Mouse (Mus musculus) kidney, embryonic 16.5 days (tissue): ENCODE measurements around the gene Gm49510. TPM values are rescaled to one million over a fixed set of nuclear protein-coding genes. Genes with fewer than 3 reads are reported as not detected.

Experiments
- ATAC-seq: fragments of 200-750 bp; cut with Nextera tagmentation; 2 replicates; pipeline ENCODE4 v1.8.0; 2017; ENCODE audit warnings: moderate TSS enrichment; ENCODE audit not compliant: low FRiP score, low TSS enrichment
- H3K27ac ChIP-seq: fragments of 300-500 bp; sonication (generic); 2 replicates; pipeline ENCODE4 v1.5.1; 2014; ENCODE audit warnings: low read length
- H3K27me3 ChIP-seq: fragments of 300-500 bp; sonication (generic); 2 replicates; pipeline ENCODE4 v1.6.1; 2014; ENCODE audit warnings: low read length, control low read depth, mixed read lengths; ENCODE audit not compliant: insufficient read depth
- H3K36me3 ChIP-seq: fragments of 300-500 bp; sonication (generic); 2 replicates; pipeline ENCODE4 v1.6.1; 2014; ENCODE audit warnings: low read length, control low read depth, mixed read lengths; ENCODE audit not compliant: insufficient read depth
- H3K4me1 ChIP-seq: fragments of 300-500 bp; sonication (generic); 2 replicates; pipeline ENCODE4 v1.6.1; 2014; ENCODE audit warnings: low read length, control low read depth, mixed read lengths; ENCODE audit not compliant: insufficient read depth
- H3K4me2 ChIP-seq: fragments of 300-500 bp; sonication (generic); replicated peaks from 2 replicates; pipeline ENCODE4 v1.6.1; 2014; ENCODE audit warnings: low read depth, low read length
- H3K4me3 ChIP-seq: fragments of 300-500 bp; sonication (generic); 2 replicates; pipeline ENCODE4 v1.5.1; 2014; ENCODE audit warnings: mild to moderate bottlenecking, low read length
- H3K9ac ChIP-seq: fragments of 300-500 bp; sonication (generic); replicated peaks from 2 replicates; pipeline ENCODE4 v1.6.1; 2014; ENCODE audit warnings: low read length
- H3K9me3 ChIP-seq: fragments of 300-500 bp; sonication (generic); 2 replicates; pipeline ENCODE4 v1.6.1; 2016; ENCODE audit warnings: low read length, control low read depth
- WGBS: fragments of 180-500 bp; shearing (Covaris S2); extraction: QIAGEN DNeasy Blood & Tissue Kit; methylation state at CpG from one replicate; pipeline ENCODE4 v1.1.7; 2014; 5-methylcytosine and 5-hydroxymethylcytosine counted together
- polyA plus RNA-seq: library from polyadenylated mRNA; unstranded; fragments of >200 nt; fragmentation: Nextera tagmentation; extraction: Ambion mirVana; gene quantifications from 2 replicates; pipeline ENCODE4 v1.2.1, GENCODE M21; 2015

Gm49510 gene
- polyA plus RNA-seq, 1 experiment from 2014 or later = 0.70 TPM

- Histone ChIP-seq H3K4me3 (no peak overlapping the region), H3K4me2 (no peak overlapping the region), H3K27ac (no peak overlapping the region), H3K36me3 (peaks cover 41% of the 10 kb centered on the region), H3K4me1 (peaks cover 26% of the 10 kb centered on the region), H3K27me3 (no peaks in the 10 kb centered on the region), H3K9ac (no peak overlapping the region), H3K9me3 (no peaks in the 10 kb centered on the region)
- WGBS = 30% methylated on average over 9 of the region's 9 CpGs
- ATAC-seq = no peak
These were observed 12.6 kb downstream of the Gm49510 start for GRCm38 (mm10) chr15:78912040-78912439.

DNA sequence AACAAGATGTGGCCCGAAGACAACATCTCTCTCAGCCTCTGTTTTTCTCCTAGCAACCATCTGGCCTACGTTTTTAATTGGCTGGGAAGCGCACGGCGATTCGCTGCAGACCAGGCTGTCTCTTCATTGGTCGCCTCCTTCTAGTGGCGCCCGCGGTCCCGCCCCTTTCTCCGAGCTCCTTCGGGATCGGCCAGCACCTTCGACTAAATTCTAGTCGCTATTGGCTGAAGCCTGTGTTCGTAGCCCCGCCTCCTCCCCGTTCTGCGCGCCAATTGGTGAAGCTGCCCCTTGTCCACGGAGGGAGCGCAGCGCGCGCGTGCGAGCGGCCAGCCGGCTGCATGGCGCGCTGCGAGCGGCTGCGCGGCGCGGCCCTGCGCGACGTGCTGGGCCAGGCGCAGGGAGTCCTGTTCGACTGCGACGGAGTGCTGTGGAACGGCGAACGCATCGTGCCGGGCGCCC, 14.2 kb downstream of the Gm49510 start, which contains the start of gene Pdxp:
Gene Pdxp, plus strand, starts transcription at position 288 of the 459 bp plus-strand sequence.
- Histone ChIP-seq H3K27ac (peak within 1 kb of the TSS; percentile 77), H3K9me3 (no peaks in the 10 kb centered on the region), H3K27me3 (no peaks in the 10 kb centered on the region), H3K36me3 (peaks cover 31% of the 10 kb centered on the region), H3K4me2 (peak within 1 kb of the TSS; percentile 92), H3K4me3 (peak within 1 kb of the TSS; percentile 72), H3K9ac (peak within 1 kb of the TSS; percentile 77), H3K4me1 (peaks cover 26% of the 10 kb centered on the region)
- peak; percentile 92 for ATAC-seq
- under 1% methylated on average over 38 of the region's 51 CpGs for WGBS

- H3K36me3 ChIP-seq = peaks cover 28% of the 10 kb centered on the region
- H3K27ac ChIP-seq = peak overlapping the region; percentile 77
- peak overlapping the region; percentile 92 for H3K4me2 ChIP-seq
- under 1% methylated on average over 74 of the region's 87 CpGs for WGBS
- H3K4me3 ChIP-seq = peak overlapping the region; percentile 72
- peaks cover 26% of the 10 kb centered on the region for H3K4me1 ChIP-seq
- no peaks in the 10 kb centered on the region for H3K27me3 ChIP-seq
- peak overlapping the region; percentile 77 for H3K9ac ChIP-seq
- ATAC-seq = peak; percentile 70
- no peaks in the 10 kb centered on the region for H3K9me3 ChIP-seq
These were observed 14.8 kb downstream of the Gm49510 start for GRCm38 (mm10) chr15:78914091-78914822.

DNA sequence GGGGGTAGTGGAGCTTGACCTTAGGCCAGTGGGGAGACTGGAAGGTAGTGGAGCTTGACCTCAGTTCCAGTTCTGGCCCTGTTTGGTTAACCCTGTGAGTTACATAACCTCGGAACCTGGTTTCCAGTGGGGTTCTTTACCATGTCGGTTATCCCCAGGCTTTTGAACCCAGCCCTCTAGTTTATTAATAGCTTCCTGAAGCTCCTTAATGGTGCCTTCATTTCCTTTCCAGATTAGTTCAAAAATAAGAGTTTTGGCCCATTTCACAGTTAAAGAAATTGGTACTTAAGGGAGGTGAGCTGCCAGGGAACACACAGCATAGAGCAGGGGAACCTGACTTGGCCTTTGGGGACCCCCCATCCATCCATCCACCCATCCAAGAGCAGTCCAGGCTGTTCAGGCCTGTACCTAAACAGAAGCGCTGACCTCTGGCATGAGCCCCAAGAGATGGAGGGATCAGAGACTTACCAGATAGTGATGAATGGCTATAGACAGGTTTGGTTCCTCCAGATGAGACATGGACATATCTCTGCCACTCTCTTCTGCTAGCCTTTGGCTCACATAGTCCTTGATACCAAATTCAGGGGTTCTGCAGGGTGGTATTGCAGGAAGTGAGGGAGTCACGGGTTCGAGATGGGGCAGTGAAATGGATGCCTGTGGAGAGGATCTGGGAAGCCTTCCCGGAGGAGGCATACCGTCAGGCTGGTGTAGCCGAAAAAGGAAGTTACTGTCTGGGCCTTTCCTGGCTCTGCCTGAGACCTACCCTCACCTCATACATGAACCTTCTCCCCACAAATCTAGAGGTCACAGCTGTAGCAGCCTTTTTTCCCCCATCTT, 15.6 kb downstream of the Gm49510 start:
- whole genome bisulfite sequencing = 47% methylated on average over 8 of the region's 8 CpGs
- peak overlapping the region; percentile 92 for H3K4me2 ChIP-seq

GRCm38 (mm10) chr15:78915660-78916017, 16.2 kb downstream of the Gm49510 start:
- no peak for ATAC-seq
- peak overlapping the region; percentile 72 for H3K4me3 ChIP-seq
- 4% methylated on average over 8 of the region's 8 CpGs for WGBS

More for the DNA sequence above, 15.6 kb downstream of the Gm49510 start:
- Histone ChIP-seq H3K36me3 (peaks cover 26% of the 10 kb centered on the region), H3K9me3 (no peaks in the 10 kb centered on the region), H3K27me3 (no peaks in the 10 kb centered on the region), H3K4me3 (peak overlapping the region; percentile 72), H3K27ac (no peak overlapping the region), H3K4me1 (peaks cover 26% of the 10 kb centered on the region), H3K9ac (peak overlapping the region; percentile 77)
- no peak for ATAC-seq

GRCm38 (mm10) chr15:78916052-78916826, 16.8 kb downstream of the Gm49510 start:
- Histone ChIP-seq H3K4me3 (peak overlapping the region; percentile 72), H3K27ac (no peak overlapping the region), H3K4me2 (peak overlapping the region; percentile 92), H3K36me3 (peaks cover 14% of the 10 kb centered on the region), H3K9ac (peak overlapping the region; percentile 56), H3K4me1 (peaks cover 30% of the 10 kb centered on the region), H3K27me3 (no peaks in the 10 kb centered on the region), H3K9me3 (no peaks in the 10 kb centered on the region)
- no peak for ATAC-seq
- WGBS = 54% methylated on average over 12 of the region's 12 CpGs

More at GRCm38 (mm10) chr15:78915660-78916017, 16.2 kb downstream of the Gm49510 start:
- Histone ChIP-seq H3K9ac (no peak overlapping the region; the same call in 1 of the 2 replicates), H3K4me1 (peaks cover 30% of the 10 kb centered on the region), H3K27ac (no peak overlapping the region), H3K4me2 (peak overlapping the region; percentile 92), H3K9me3 (no peaks in the 10 kb centered on the region), H3K36me3 (peaks cover 20% of the 10 kb centered on the region), H3K27me3 (no peaks in the 10 kb centered on the region)

DNA sequence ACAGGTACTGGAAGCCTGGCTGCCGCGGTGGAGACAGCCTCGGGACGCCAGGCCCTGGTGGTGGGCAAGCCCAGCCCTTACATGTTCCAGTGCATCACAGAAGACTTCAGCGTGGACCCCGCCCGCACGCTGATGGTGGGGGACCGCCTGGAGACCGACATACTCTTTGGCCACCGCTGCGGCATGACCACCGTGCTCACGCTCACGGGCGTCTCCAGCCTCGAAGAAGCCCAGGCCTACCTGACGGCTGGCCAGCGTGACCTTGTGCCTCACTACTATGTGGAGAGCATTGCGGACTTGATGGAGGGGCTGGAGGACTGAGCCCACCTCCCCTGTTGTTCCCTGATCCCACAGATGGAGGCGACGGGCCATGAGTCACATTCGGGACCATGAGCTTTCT, 18.7 kb downstream of the Gm49510 start:
- no peaks in the 10 kb centered on the region for H3K27me3 ChIP-seq
- 85% methylated on average over 23 of the region's 23 CpGs for WGBS
- no peak overlapping the region for H3K4me3 ChIP-seq
- H3K36me3 ChIP-seq = peaks cover 8% of the 10 kb centered on the region; the same call in 1 of the 2 replicates
- ATAC-seq = no peak
- peaks cover 30% of the 10 kb centered on the region for H3K4me1 ChIP-seq
- no peaks in the 10 kb centered on the region for H3K9me3 ChIP-seq
- no peak overlapping the region for H3K27ac ChIP-seq
- H3K9ac ChIP-seq = no peak overlapping the region
- H3K4me2 ChIP-seq = no peak overlapping the region

- ATAC-seq = no peak
- no peak overlapping the region for H3K4me3 ChIP-seq
- 64% methylated on average over 12 of the region's 12 CpGs for WGBS
These were observed 20.4 kb downstream of the Gm49510 start for GRCm38 (mm10) chr15:78919914-78920313.

GRCm38 (mm10) chr15:78922700-78923099, 23.2 kb downstream of the Gm49510 start:
- Histone ChIP-seq H3K4me1 (peaks cover 33% of the 10 kb centered on the region), H3K4me2 (no peak overlapping the region), H3K4me3 (no peak overlapping the region), H3K9ac (no peak overlapping the region), H3K36me3 (peaks cover 4% of the 10 kb centered on the region; the same call in 1 of the 2 replicates), H3K27ac (no peak overlapping the region), H3K27me3 (no peaks in the 10 kb centered on the region), H3K9me3 (no peaks in the 10 kb centered on the region)
- WGBS = 90% methylated on average over 7 of the region's 7 CpGs
- ATAC-seq = no peak

More at GRCm38 (mm10) chr15:78919914-78920313, 20.4 kb downstream of the Gm49510 start:
- Histone ChIP-seq H3K27ac (no peak overlapping the region), H3K9ac (no peak overlapping the region), H3K36me3 (peaks cover 8% of the 10 kb centered on the region; the same call in 1 of the 2 replicates), H3K4me1 (peaks cover 25% of the 10 kb centered on the region), H3K27me3 (no peaks in the 10 kb centered on the region), H3K9me3 (no peaks in the 10 kb centered on the region), H3K4me2 (no peak overlapping the region)
